Mouse (Mus musculus) embryonic facial prominence, embryonic 10.5 days (tissue): Measurements from ENCODE around the gene Fyn. TPM values are rescaled to one million over a fixed set of nuclear protein-coding genes. Genes with fewer than 3 reads are reported as not detected.

Source experiments
- DNase-seq: peaks from one replicate; pipeline ENCODE4 v3.0.0-alpha.2; 2017; ENCODE audit warnings: low spot score
- H3K27ac ChIP-seq: fragments of 300-500 bp; sonication (generic); replicated peaks from 2 replicates; pipeline ENCODE4 v1.5.1; 2016; ENCODE audit warnings: mild to moderate bottlenecking
- H3K27me3 ChIP-seq: fragments of 300-500 bp; sonication (generic); replicated peaks from 2 replicates; pipeline ENCODE4 v1.6.1; 2016; ENCODE audit warnings: low read depth, mild to moderate bottlenecking; ENCODE audit not compliant: poor library complexity, severe bottlenecking
- H3K36me3 ChIP-seq: fragments of 300-500 bp; sonication (generic); replicated peaks from 2 replicates; pipeline ENCODE4 v1.6.1; 2016; ENCODE audit warnings: mild to moderate bottlenecking, moderate library complexity
- H3K4me1 ChIP-seq: fragments of 300-500 bp; sonication (generic); 2 replicates; pipeline ENCODE4 v1.6.1; 2016
- H3K4me3 ChIP-seq: fragments of 300-500 bp; sonication (generic); 2 replicates; pipeline ENCODE4 v1.5.1; 2016; ENCODE audit warnings: mild to moderate bottlenecking, moderate library complexity
- H3K9me3 ChIP-seq: fragments of 300-500 bp; sonication (generic); 2 replicates; pipeline ENCODE4 v1.6.1; 2016; ENCODE audit warnings: mild to moderate bottlenecking
- WGBS: fragments of 180-500 bp; shearing (Covaris S2); methylation state at CpG from one replicate; pipeline ENCODE4 v1.1.7; 2016; 5-methylcytosine and 5-hydroxymethylcytosine counted together
- polyA plus RNA-seq: library from polyadenylated mRNA; unstranded; fragments of >200 nt; fragmentation: Nextera tagmentation; extraction: Ambion mirVana; gene quantifications from 2 replicates; pipeline ENCODE4 v1.2.1, GENCODE M21; 2016

Gene Fyn
- polyA plus RNA-seq, 1 experiment from 2014 or later: 21.5 TPM

GRCm38 (mm10) chr10:39543258-39543770 lies 174.7 kb downstream of the Fyn start:
- Histone ChIP-seq H3K27ac (peak overlapping the region; percentile 51; the same call in 1 of the 2 replicates), H3K36me3 (peaks cover 23% of the 10 kb centered on the region), H3K4me3 (no peak overlapping the region), H3K27me3 (no peaks in the 10 kb centered on the region), H3K9me3 (no peaks in the 10 kb centered on the region), H3K4me1 (peaks cover 70% of the 10 kb centered on the region)
- DNase-seq: no peak
- WGBS: 81% methylated on average over 5 of the region's 5 CpGs

DNA sequence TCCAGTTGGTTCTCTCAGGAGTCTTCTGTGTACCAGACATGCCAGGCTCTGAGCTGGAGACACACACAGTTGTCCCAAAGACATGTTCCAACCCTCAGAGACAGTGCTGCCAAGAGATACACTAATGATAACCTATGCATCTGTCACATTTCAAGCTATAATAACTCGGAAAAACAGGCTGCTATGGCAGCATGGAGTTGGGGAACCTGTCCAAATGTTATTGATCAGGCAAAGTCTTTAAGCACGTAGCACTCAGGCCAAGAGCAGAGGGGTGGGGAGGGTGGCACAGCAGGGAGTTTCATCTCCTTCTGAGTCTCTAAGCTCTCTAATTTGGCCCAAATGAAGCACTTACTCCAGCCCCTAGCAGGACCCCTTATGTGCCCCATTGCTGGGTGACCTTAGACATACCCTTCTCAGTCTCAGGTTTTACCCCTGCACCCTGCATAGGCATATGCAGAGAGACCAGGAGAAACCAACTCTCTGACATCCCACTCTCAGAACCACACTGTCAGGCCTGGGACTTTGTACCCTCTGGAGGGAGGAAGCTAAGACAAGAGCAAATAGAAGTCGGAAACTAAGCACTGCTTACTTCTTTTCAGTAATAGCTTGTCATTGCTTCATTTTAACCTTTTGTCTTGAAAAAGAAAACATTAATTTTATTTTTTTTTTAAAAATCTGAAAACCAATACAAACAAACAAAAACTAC lies 178.9 kb downstream of the Fyn start:
- peaks cover 24% of the 10 kb centered on the region for H3K36me3 ChIP-seq
- H3K9me3 ChIP-seq: no peaks in the 10 kb centered on the region
- DNase-seq: no peak
- no peaks in the 10 kb centered on the region for H3K27me3 ChIP-seq
- no peak overlapping the region for H3K27ac ChIP-seq
- peaks cover 60% of the 10 kb centered on the region for H3K4me1 ChIP-seq
- WGBS: 74% methylated on average over 3 of the region's 3 CpGs
- no peak overlapping the region for H3K4me3 ChIP-seq

GRCm38 (mm10) chr10:39550791-39551190 lies 182.1 kb downstream of the Fyn start:
- Histone ChIP-seq H3K36me3 (peaks cover 12% of the 10 kb centered on the region; the same call in 1 of the 2 replicates), H3K9me3 (no peaks in the 10 kb centered on the region), H3K27ac (no peak overlapping the region), H3K4me3 (no peak overlapping the region), H3K27me3 (0 out of 2 replicates have a peak, but pooled peaks cover 4% of the 10 kb centered on the region), H3K4me1 (peaks cover 75% of the 10 kb centered on the region)
- 97% methylated on average over 2 of the region's 2 CpGs for WGBS
- DNase-seq: no peak

- H3K36me3 ChIP-seq: peaks cover 12% of the 10 kb centered on the region; the same call in 1 of the 2 replicates
- H3K27me3 ChIP-seq: 0 out of 2 replicates have a peak, but pooled peaks cover 4% of the 10 kb centered on the region
- no peak for DNase-seq
- peaks cover 77% of the 10 kb centered on the region for H3K4me1 ChIP-seq
- no peaks in the 10 kb centered on the region for H3K9me3 ChIP-seq
- no peak overlapping the region for H3K4me3 ChIP-seq
- WGBS: 59% methylated on average over 9 of the region's 9 CpGs
- peak overlapping the region; percentile 73 for H3K27ac ChIP-seq
Observed at GRCm38 (mm10) chr10:39551637-39552185, 183.1 kb downstream of the Fyn start.

- peak overlapping the region; percentile 73 for H3K27ac ChIP-seq
- H3K4me3 ChIP-seq: no peak overlapping the region
- no peaks in the 10 kb centered on the region for H3K9me3 ChIP-seq
- peaks cover 12% of the 10 kb centered on the region; the same call in 1 of the 2 replicates for H3K36me3 ChIP-seq
- 14% methylated on average over 6 of the region's 6 CpGs for WGBS
- peaks cover 77% of the 10 kb centered on the region for H3K4me1 ChIP-seq
- peak; percentile 59 for DNase-seq
- H3K27me3 ChIP-seq: 0 out of 2 replicates have a peak, but pooled peaks cover 4% of the 10 kb centered on the region
Observed at GRCm38 (mm10) chr10:39552351-39552814, 183.7 kb downstream of the Fyn start.

- Histone ChIP-seq H3K27ac (peak overlapping the region; percentile 73), H3K27me3 (0 out of 2 replicates have a peak, but pooled peaks cover 4% of the 10 kb centered on the region), H3K36me3 (peaks cover 12% of the 10 kb centered on the region; the same call in 1 of the 2 replicates), H3K4me1 (peaks cover 78% of the 10 kb centered on the region), H3K4me3 (no peak overlapping the region), H3K9me3 (no peaks in the 10 kb centered on the region)
- no peak for DNase-seq
- WGBS: 34% methylated on average over 5 of the region's 5 CpGs
Observed at GRCm38 (mm10) chr10:39552903-39553302, 184.2 kb downstream of the Fyn start.

GRCm38 (mm10) chr10:39555289-39555715 lies 186.6 kb downstream of the Fyn start:
- H3K9me3 ChIP-seq: no peaks in the 10 kb centered on the region
- peak; percentile 72 for DNase-seq
- H3K4me1 ChIP-seq: peaks cover 95% of the 10 kb centered on the region
- H3K36me3 ChIP-seq: peaks cover 14% of the 10 kb centered on the region; the same call in 1 of the 2 replicates
- H3K27me3 ChIP-seq: 0 out of 2 replicates have a peak, but pooled peaks cover 4% of the 10 kb centered on the region
- WGBS: 19% methylated on average over 7 of the region's 7 CpGs
- peak overlapping the region; percentile 80 for H3K27ac ChIP-seq
- H3K4me3 ChIP-seq: 0 out of 2 replicates have a peak overlapping the region, but pooled peaks have one; percentile 8

- WGBS: 27% methylated on average over 5 of the region's 5 CpGs
- Histone ChIP-seq H3K4me1 (peaks cover 98% of the 10 kb centered on the region), H3K27me3 (0 out of 2 replicates have a peak, but pooled peaks cover 4% of the 10 kb centered on the region), H3K9me3 (no peaks in the 10 kb centered on the region), H3K36me3 (peaks cover 14% of the 10 kb centered on the region; the same call in 1 of the 2 replicates), H3K4me3 (0 out of 2 replicates have a peak overlapping the region, but pooled peaks have one; percentile 8), H3K27ac (peak overlapping the region; percentile 80)
- DNase-seq: peak; percentile 62
Observed at GRCm38 (mm10) chr10:39555740-39556139, 187.1 kb downstream of the Fyn start.

- no peak for DNase-seq
- Histone ChIP-seq H3K27me3 (0 out of 2 replicates have a peak, but pooled peaks cover 4% of the 10 kb centered on the region), H3K9me3 (no peaks in the 10 kb centered on the region), H3K36me3 (0 out of 2 replicates have a peak, but pooled peaks cover 7% of the 10 kb centered on the region), H3K4me3 (no peak overlapping the region), H3K27ac (peak overlapping the region; percentile 80; the same call in 1 of the 2 replicates), H3K4me1 (peaks cover 98% of the 10 kb centered on the region)
- 68% methylated on average over 9 of the region's 9 CpGs for WGBS
Observed at GRCm38 (mm10) chr10:39557360-39557759, 188.7 kb downstream of the Fyn start.

GRCm38 (mm10) chr10:39557851-39558250 lies 189.2 kb downstream of the Fyn start:
- 0 out of 2 replicates have a peak, but pooled peaks cover 7% of the 10 kb centered on the region for H3K36me3 ChIP-seq
- WGBS: 36% methylated on average over 7 of the region's 7 CpGs
- peaks cover 98% of the 10 kb centered on the region for H3K4me1 ChIP-seq
- no peak overlapping the region for H3K4me3 ChIP-seq
- H3K27me3 ChIP-seq: 0 out of 2 replicates have a peak, but pooled peaks cover 4% of the 10 kb centered on the region
- peak overlapping the region; percentile 80 for H3K27ac ChIP-seq
- H3K9me3 ChIP-seq: no peaks in the 10 kb centered on the region
- no peak for DNase-seq

DNA sequence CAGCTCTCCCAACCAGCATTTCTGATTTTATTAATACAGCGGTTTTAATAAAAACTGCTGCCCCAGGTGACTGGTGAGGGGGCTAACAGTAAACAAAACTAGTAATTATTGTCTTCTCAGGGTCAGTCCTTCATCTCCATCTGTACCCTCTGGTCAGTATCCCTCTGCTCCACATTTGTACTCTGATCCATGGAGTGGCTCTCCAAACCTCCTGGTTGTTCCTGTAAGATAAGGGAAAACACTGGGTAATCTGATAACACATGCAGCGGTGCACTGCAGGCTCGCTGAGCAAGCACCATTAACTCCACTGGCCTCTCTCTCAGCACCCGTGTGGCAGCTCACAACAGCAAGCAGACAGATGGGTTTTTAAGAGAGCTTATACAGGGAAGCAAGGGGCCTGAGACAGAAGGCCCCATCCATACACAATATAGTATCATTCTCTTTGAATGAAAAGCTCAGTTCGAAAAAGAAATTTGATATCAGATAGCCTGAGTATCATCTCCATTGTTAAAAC lies 189.9 kb downstream of the Fyn start:
- peak overlapping the region; percentile 80 for H3K27ac ChIP-seq
- H3K4me1 ChIP-seq: peaks cover 98% of the 10 kb centered on the region
- 42% methylated on average over 5 of the region's 5 CpGs for WGBS

GRCm38 (mm10) chr10:39559321-39559720 lies 190.7 kb downstream of the Fyn start:
- Histone ChIP-seq H3K27ac (peak overlapping the region; percentile 80), H3K4me1 (peaks cover 96% of the 10 kb centered on the region), H3K9me3 (no peaks in the 10 kb centered on the region), H3K36me3 (0 out of 2 replicates have a peak, but pooled peaks cover 4% of the 10 kb centered on the region), H3K4me3 (no peak overlapping the region), H3K27me3 (no peaks in the 10 kb centered on the region)
- WGBS: 78% methylated on average over 3 of the region's 3 CpGs
- no peak for DNase-seq

More for the DNA sequence above, 189.9 kb downstream of the Fyn start:
- Histone ChIP-seq H3K4me3 (no peak overlapping the region), H3K9me3 (no peaks in the 10 kb centered on the region), H3K27me3 (0 out of 2 replicates have a peak, but pooled peaks cover 3% of the 10 kb centered on the region), H3K36me3 (0 out of 2 replicates have a peak, but pooled peaks cover 7% of the 10 kb centered on the region)
- no peak for DNase-seq
